Mouse (Mus musculus) neural tube, embryonic 14.5 days (tissue): ENCODE results near the gene Syce3. TPM values are rescaled to one million over a fixed set of nuclear protein-coding genes. Genes with fewer than 3 reads are reported as not detected.

Experiments used
- ATAC-seq: fragments of 200-750 bp; cut with Nextera tagmentation; 2 replicates; pipeline ENCODE4 v1.8.0; 2017; ENCODE audit warnings: low read depth, mild to moderate bottlenecking, moderate TSS enrichment, moderate library complexity
- H3K27ac ChIP-seq: fragments of 300-500 bp; sonication (generic); 2 replicates; pipeline ENCODE4 v1.5.1; 2014; ENCODE audit warnings: low read depth, mild to moderate bottlenecking, control low read depth, low read length, moderate library complexity, mixed read lengths
- H3K27me3 ChIP-seq: fragments of 300-500 bp; sonication (generic); 2 replicates; pipeline ENCODE4 v1.6.1; 2014; ENCODE audit warnings: low read length; ENCODE audit not compliant: control insufficient read depth, insufficient read depth
- H3K36me3 ChIP-seq: fragments of 300-500 bp; sonication (generic); 2 replicates; pipeline ENCODE4 v1.6.1; 2014; ENCODE audit warnings: low read length, mixed read lengths; ENCODE audit not compliant: control insufficient read depth, insufficient read depth
- H3K4me1 ChIP-seq: fragments of 300-500 bp; sonication (generic); 2 replicates; pipeline ENCODE4 v1.6.1; 2014; ENCODE audit warnings: low read length; ENCODE audit not compliant: control insufficient read depth, insufficient read depth
- H3K4me2 ChIP-seq: fragments of 300-500 bp; sonication (generic); 2 replicates; pipeline ENCODE4 v1.6.1; 2014; ENCODE audit warnings: mild to moderate bottlenecking, low read depth, low read length, control low read depth
- H3K4me3 ChIP-seq: fragments of 300-500 bp; sonication (generic); 2 replicates; pipeline ENCODE4 v1.5.1; 2014; ENCODE audit warnings: low read depth, low read length, control low read depth, mixed read lengths
- H3K9ac ChIP-seq: fragments of 300-500 bp; sonication (generic); replicated peaks from 2 replicates; pipeline ENCODE4 v1.6.1; 2014; ENCODE audit warnings: low read depth, mild to moderate bottlenecking, control low read depth, low read length, mixed read lengths
- H3K9me3 ChIP-seq: fragments of 300-500 bp; sonication (generic); 2 replicates; pipeline ENCODE4 v1.6.1; 2016; ENCODE audit warnings: low read length; ENCODE audit not compliant: control insufficient read depth
- WGBS: fragments of 180-500 bp; shearing (Covaris S2); extraction: QIAGEN DNeasy Blood & Tissue Kit; methylation state at CpG from one replicate; pipeline ENCODE4 v1.1.7; 2014; 5-methylcytosine and 5-hydroxymethylcytosine counted together
- polyA plus RNA-seq: library from polyadenylated mRNA; unstranded; fragments of >200 nt; fragmentation: Nextera tagmentation; extraction: Ambion mirVana; gene quantifications from 2 replicates; pipeline ENCODE4 v1.2.1, GENCODE M21; 2014

Gene Syce3
- polyA plus RNA-seq, 1 experiment from 2014 or later: not detected

DNA sequence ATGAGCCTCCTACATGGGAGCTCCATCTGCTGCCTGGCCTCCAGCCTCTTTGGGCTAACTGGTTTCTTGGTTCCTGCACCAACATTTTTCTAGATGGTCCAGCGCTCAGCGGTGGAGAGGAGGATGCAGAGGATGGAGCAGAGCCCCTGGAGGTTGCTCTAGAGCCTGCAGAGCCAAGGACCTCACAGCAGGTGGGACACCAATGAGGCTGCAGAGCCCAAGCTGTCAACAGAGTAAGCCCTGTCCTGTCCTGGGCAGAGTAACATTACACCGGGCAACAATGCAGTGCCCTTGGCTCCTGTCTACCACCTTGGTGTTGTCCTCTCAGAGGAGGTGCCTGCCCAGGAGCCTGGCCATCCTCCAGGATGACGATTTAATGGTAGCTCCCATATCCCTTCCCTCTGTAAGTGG, 45.2 kb downstream of the Syce3 start:
- no peak overlapping the region for H3K4me2 ChIP-seq
- no peak for ATAC-seq
- H3K36me3 ChIP-seq: peaks cover 69% of the 10 kb centered on the region
- no peaks in the 10 kb centered on the region for H3K9me3 ChIP-seq
- no peak overlapping the region for H3K4me3 ChIP-seq
- no peaks in the 10 kb centered on the region for H3K4me1 ChIP-seq
- 98% methylated on average over 4 of the region's 4 CpGs for WGBS
- no peak overlapping the region for H3K9ac ChIP-seq
- no peaks in the 10 kb centered on the region for H3K27me3 ChIP-seq
- no peak overlapping the region for H3K27ac ChIP-seq

DNA sequence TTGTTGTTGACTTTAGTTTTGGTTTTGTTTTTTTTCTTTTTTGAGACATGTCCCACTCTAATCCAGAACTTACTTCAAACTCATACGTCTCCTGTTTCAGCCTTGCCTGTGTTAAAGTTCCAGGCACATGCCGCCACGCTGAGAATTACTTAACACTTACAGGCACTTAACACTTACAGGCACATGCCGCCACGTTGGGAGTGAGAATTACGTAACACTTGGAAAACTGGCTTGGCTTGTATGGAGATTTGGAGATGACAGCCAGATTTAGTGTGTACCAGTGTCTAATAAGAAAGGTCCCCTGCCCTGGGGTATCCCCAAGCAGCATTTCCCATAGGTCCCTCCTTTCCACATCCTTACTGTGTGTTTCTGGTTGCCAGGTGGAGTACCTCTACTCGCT, 47.3 kb downstream of the Syce3 start:
- ATAC-seq: no peak
- H3K27ac ChIP-seq: no peak overlapping the region
- peaks cover 56% of the 10 kb centered on the region for H3K36me3 ChIP-seq
- H3K4me2 ChIP-seq: no peak overlapping the region
- H3K4me3 ChIP-seq: no peak overlapping the region
- 95% methylated on average over 7 of the region's 7 CpGs for WGBS
- H3K27me3 ChIP-seq: no peaks in the 10 kb centered on the region
- H3K9ac ChIP-seq: no peak overlapping the region
- no peaks in the 10 kb centered on the region for H3K4me1 ChIP-seq
- no peaks in the 10 kb centered on the region for H3K9me3 ChIP-seq

DNA sequence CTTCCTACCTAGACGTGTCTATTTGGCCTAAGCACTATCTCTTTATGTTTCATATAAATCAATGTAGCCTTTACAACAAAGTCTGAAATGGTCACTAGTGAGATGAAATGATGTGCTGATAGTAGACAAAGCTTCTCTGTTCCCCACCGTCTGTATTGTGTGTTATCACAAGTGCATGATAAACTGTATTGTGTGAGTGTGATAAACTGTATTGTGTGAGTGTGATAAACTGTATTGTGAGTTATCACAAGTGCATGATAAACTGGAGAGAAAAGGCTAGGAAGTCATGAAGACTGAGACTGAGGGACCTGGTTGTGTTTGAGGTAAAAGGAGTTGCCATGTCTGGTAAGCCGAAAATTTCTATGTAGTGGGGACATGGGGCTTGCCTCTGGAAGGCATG, 51.5 kb downstream of the Syce3 start:
- no peak overlapping the region for H3K4me2 ChIP-seq
- no peak overlapping the region for H3K27ac ChIP-seq
- no peak overlapping the region for H3K9ac ChIP-seq
- H3K36me3 ChIP-seq: peaks cover 15% of the 10 kb centered on the region
- 87% methylated on average over 3 of the region's 3 CpGs for WGBS
- H3K27me3 ChIP-seq: no peaks in the 10 kb centered on the region
- ATAC-seq: no peak
- peaks cover 8% of the 10 kb centered on the region; the same call in 1 of the 2 replicates for H3K4me1 ChIP-seq
- H3K4me3 ChIP-seq: no peak overlapping the region
- H3K9me3 ChIP-seq: no peaks in the 10 kb centered on the region

DNA sequence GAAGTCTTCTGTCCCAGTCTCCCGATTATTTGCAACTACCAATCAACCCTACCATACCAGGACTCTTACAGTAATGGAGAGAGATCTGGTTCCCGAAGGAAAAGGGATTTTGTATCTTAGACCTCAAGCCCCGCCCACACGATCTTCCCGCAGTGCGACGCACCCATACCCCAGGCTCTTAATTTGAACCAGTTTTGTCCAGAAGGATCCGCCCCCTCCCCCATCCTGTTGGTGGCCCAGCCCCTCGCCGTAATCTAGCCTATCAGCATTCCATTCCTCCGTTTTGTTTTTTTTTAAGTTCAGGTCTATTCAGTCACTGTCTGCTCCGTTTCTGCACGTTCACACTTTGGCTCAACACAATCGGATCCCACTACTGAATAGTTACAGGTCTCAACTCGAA, 53.9 kb downstream of the Syce3 start:
- Histone ChIP-seq H3K9me3 (no peaks in the 10 kb centered on the region), H3K9ac (peak overlapping the region; percentile 72), H3K27ac (peak overlapping the region; percentile 85), H3K36me3 (peaks cover 19% of the 10 kb centered on the region), H3K4me3 (peak overlapping the region; percentile 78), H3K4me1 (peaks cover 8% of the 10 kb centered on the region; the same call in 1 of the 2 replicates), H3K4me2 (peak overlapping the region; percentile 76), H3K27me3 (no peaks in the 10 kb centered on the region)
- WGBS: under 1% methylated on average over 15 of the region's 15 CpGs
- ATAC-seq: peak; percentile 50; the same call in 1 of the 2 replicates

DNA sequence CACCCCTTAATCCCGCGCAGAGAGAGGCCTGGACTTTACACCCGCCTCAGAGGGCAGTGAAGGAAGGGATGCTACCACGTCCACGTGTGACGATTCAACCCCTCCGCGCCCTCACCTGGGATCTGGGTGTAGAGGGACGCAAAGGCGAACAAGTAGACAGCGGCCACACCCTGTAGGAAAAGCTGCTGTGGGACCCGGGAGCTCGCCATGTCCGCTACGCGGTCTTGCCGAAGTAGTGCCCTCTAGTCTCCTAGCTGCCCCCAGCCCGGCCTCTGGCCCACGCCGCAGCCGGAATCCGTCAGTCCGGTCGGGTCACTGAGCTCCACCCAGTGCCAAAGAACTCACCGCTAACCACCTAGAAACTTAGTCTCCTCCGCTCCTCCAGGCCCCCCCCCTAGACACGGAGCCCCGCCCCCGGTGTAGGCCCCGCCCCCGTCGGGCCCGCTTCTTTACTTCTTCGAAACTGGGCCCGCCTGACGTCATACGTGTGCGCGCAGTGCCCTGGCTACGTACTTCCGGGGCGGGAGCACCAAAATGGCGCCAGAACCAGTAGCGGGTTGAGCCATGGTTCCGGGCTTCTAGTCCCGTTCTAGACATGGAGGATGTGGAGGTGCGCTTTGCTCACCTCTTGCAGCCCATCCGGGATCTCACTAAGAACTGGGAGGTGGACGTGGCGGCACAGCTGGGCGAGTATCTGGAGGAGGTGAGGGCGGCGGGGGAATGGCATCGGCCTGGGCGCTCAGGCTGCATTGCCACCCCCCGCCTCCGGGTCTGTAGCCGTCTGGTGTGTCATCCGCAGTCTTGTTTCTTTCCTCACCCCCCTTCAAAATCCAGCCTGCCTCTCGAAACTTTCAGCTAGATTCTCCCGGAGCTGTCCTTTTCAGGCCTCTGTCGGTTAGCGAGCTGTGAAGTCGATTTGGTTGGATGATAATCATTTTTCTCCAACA, 54.8 kb downstream of the Syce3 start, which contains the start of the genes Lmf2 and Ncaph2:
Lmf2 (minus strand) TSS at position 419 of the 947 bp plus-strand sequence.
Ncaph2 (plus strand) TSS at position 479 of the 947 bp plus-strand sequence.
- no peaks in the 10 kb centered on the region for H3K27me3 ChIP-seq
- no peaks in the 10 kb centered on the region for H3K9me3 ChIP-seq
- H3K9ac ChIP-seq: peak within 1 kb of the TSS; percentile 72
- H3K4me3 ChIP-seq: peak within 1 kb of the TSS; percentile 78
- peak within 1 kb of the TSS; percentile 85 for H3K27ac ChIP-seq
- peaks cover 8% of the 10 kb centered on the region; the same call in 1 of the 2 replicates for H3K4me1 ChIP-seq
- ATAC-seq: peak; percentile 91
- H3K36me3 ChIP-seq: peaks cover 24% of the 10 kb centered on the region
- WGBS: 0% methylated on average over 64 of the region's 64 CpGs
- peak within 1 kb of the TSS; percentile 79 for H3K4me2 ChIP-seq

DNA sequence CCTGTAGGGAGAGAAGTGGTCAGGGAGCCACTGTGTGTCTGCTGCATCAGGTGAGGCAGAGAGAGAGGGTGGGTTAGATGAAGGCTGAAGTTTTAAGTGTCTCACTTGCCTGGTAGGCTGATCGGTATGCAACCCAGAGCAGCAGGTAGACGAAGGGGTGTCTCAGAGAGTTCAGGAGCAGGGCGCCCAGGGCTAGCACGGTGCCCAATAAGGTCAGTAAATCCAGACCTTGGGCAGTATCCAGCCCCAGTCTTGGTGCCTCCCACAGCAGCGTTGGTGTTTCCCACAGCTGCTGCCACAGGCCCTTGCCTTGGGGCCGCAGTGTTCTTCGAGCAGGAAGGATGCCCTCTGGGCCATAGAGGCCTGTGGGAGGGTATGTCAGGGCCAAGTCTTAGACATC, 55.8 kb downstream of the Syce3 start:
- ATAC-seq: 0 out of 2 replicates have a peak, but pooled peaks have one; percentile 9
- Histone ChIP-seq H3K4me2 (peak overlapping the region; percentile 79), H3K9ac (peak overlapping the region; percentile 72; the same call in 1 of the 2 replicates), H3K4me1 (peaks cover 8% of the 10 kb centered on the region; the same call in 1 of the 2 replicates), H3K27me3 (no peaks in the 10 kb centered on the region), H3K36me3 (peaks cover 21% of the 10 kb centered on the region), H3K4me3 (peak overlapping the region; percentile 78), H3K27ac (no peak overlapping the region), H3K9me3 (no peaks in the 10 kb centered on the region)
- WGBS: 83% methylated on average over 7 of the region's 7 CpGs

DNA sequence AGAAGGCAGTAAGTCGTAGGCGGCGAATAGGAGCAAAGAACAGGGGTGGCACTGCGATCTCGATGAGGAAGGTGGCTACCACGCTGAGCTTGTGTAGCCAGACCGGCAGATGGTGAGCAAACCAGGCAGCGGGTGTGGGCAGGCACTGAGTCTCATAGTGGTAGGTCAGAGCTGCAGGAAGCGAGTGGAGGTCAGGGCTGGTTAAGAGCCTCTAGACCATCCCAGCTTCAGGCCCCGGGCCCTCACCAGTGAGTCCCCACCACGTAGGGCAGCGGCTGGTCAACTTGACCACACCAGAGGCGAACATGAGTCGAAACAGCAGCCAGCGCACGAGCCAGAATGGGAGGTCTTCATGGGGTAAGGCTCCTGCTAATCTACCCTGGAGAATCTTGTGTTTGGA, 56.5 kb downstream of the Syce3 start:
- no peaks in the 10 kb centered on the region for H3K9me3 ChIP-seq
- H3K36me3 ChIP-seq: peaks cover 21% of the 10 kb centered on the region
- H3K27me3 ChIP-seq: no peaks in the 10 kb centered on the region
- peaks cover 8% of the 10 kb centered on the region; the same call in 1 of the 2 replicates for H3K4me1 ChIP-seq
- ATAC-seq: no peak
- peak overlapping the region; percentile 79; the same call in 1 of the 2 replicates for H3K4me2 ChIP-seq
- no peak overlapping the region for H3K27ac ChIP-seq
- H3K4me3 ChIP-seq: no peak overlapping the region
- H3K9ac ChIP-seq: no peak overlapping the region
- WGBS: 93% methylated on average over 16 of the region's 16 CpGs

DNA sequence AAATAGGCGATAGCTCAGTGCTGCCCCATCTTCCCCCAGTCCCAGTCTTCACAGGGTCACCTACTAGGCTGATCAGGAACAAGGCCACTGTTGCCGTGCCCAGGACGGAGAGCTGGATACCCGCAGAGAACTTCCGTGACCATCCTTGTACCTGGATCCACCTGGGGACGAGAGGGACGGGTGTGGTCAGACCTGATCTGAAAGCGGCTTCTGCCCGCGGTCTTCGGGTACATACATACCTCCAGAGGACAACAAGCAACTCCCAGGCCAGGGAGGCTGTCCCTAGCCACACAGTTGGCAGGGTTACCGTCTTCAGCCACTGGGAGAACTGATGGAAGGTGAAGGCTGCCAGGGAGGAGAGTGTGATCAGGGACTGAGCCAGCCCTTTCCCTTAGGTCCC, 57.5 kb downstream of the Syce3 start:
- WGBS: 94% methylated on average over 12 of the region's 12 CpGs
- no peak for ATAC-seq

DNA sequence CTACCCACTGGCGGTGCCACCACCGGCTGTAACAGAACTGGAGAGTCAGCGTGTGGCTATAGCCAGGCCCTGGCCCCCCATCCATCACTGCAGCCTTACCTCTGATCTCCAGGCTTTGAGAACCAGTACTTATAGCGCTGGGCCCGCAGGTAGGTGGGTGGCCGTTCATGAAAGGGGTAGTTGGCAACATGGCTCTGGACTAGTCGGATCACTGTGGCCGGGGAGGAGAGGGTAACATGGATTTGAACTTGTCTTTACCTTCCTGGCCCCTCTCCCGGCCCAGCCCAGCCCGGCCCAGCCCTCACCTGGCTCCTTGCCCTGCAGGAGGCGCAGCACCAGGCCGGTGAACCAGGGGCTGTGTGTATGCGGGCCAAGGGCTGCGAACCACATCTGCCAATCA, 58.2 kb downstream of the Syce3 start:
- Histone ChIP-seq H3K27ac (no peak overlapping the region), H3K4me3 (no peak overlapping the region), H3K9ac (no peak overlapping the region), H3K9me3 (no peaks in the 10 kb centered on the region), H3K4me2 (no peak overlapping the region), H3K36me3 (peaks cover 21% of the 10 kb centered on the region), H3K27me3 (no peaks in the 10 kb centered on the region), H3K4me1 (peaks cover 8% of the 10 kb centered on the region; the same call in 1 of the 2 replicates)
- WGBS: 95% methylated on average over 14 of the region's 14 CpGs
- ATAC-seq: no peak

More for the DNA sequence above, 57.5 kb downstream of the Syce3 start:
- Histone ChIP-seq H3K27me3 (no peaks in the 10 kb centered on the region), H3K9me3 (no peaks in the 10 kb centered on the region), H3K4me3 (no peak overlapping the region), H3K27ac (no peak overlapping the region), H3K36me3 (peaks cover 21% of the 10 kb centered on the region), H3K9ac (no peak overlapping the region), H3K4me2 (no peak overlapping the region), H3K4me1 (peaks cover 8% of the 10 kb centered on the region; the same call in 1 of the 2 replicates)
